Mouse (Mus musculus) inflammation-experienced regulatory T-cells, adult 6 months (primary cell): ENCODE data around the gene Glmp. TPM values are rescaled to one million over a fixed set of nuclear protein-coding genes. Genes with fewer than 3 reads are reported as not detected.
"Not testable (repeated sequence)": the region's sequence is repeated elsewhere in the genome, so short reads cannot be mapped to it uniquely, and the experiment has no call there.

Experiments
- ATAC-seq: one replicate; pipeline ENCODE4 v1.8.0; 2017
- polyA plus RNA-seq, 3 experiments: library from polyadenylated mRNA; unstranded; fragments of 100-300 nt; shearing (Covaris generic); gene quantifications; one replicate each; pipeline ENCODE4 v1.2.1; 2017

Gene Glmp
- polyA plus RNA-seq: 100 to 1,000 TPM; 335 to 443 (median 344) TPM

DNA sequence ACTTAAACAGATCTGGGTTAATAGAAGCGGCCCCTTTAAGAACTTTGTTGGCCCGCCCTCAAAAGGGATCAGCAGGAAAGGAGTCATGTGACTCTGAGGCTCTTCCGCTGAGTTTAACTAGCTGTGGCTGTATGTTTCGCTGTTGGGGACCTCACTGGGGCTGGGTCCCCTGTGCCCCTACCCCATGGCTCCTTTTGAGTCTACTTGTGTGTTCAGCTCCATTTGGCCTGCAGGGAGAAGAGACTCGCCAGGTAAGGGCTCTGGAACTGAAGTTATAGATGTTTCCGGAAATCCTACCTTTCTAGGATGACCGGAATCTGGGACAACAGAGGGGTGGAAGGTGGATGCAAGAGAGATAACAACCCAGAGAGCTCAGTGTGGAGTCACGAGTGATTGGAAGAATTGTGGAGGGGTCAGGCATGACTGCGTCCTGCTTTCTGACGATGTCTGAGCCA lies at the start of gene Glmp:
Glmp (plus strand) TSS at position 73 of the 455 bp plus-strand sequence.
- ATAC-seq: peak; percentile 98

GRCm38 (mm10) chr3:88276121-88276520 lies 48.7 kb upstream of the Glmp start:
- no peak for ATAC-seq

DNA sequence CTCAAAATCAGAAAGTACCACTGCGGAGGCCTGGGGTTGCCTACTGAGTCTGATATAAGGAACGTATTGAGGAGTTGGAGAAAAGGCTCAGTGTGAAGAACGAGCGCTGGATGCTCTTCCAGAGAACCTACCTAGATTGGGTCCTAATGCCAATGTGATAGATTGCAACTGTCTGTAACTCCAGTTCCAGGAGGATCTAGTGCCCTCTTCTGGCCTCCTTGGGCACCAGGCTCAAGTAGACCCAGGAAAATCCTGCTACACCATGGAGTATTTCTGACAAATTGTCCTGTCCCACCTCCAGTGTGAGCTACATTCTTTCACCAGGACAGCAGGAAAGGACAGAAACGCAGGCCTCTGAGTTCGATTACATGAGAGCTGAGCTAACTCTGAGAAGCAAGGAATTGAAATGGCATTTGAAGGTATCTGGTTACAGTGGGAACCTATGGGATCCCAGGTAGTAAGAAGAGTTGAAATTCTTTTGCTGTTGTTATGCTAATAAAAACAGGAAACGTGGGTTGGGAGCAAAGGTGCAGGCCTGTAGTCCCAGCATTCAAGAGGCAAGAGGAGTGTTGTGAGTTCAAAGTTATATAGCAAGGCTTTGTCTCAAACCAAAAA lies 48.2 kb upstream of the Glmp start:
- no peak for ATAC-seq

- no peak for ATAC-seq
Measured at GRCm38 (mm10) chr3:88280035-88280434, 44.8 kb upstream of the Glmp start.

- not testable (repeated sequence) for ATAC-seq
Measured at GRCm38 (mm10) chr3:88281141-88281916, 43.5 kb upstream of the Glmp start.

DNA sequence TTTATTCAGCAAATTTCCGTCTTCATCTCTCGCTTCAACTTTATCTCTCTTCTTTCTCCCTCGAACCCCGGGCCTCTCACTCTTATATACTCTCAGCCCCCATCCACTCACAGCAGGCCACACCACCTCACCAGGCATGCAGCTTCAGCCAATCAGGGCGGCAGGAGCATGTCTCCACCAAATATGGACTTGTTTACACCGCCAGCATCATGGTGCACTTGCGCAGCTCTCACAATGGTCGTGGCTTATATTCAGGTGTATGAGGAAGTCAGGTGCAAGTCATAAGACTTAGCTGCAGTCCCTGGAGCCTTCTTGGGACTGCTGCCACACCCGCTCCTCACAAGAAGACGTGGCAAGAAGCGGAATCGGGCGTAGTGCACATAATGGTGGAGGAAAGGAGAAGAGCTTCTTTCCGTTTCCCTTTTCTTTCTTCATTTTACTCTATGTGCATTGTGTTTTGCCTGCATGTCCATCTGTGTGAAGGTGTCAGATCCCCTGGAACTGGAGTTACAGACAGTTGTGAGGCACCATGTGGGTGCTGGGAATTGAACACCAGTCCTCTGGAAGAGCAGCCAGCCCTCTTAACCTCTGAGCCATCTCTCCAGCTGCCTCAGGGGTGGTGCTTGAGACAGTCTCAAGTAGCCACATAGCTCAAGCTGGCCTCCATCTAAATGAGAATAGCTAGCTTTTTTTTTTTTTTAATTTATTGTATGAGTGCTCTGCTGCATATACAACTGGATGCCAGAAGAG lies 39.8 kb upstream of the Glmp start:
- not testable (repeated sequence) for ATAC-seq

- ATAC-seq: not testable (repeated sequence)
Measured at GRCm38 (mm10) chr3:88285565-88285895, 39.3 kb upstream of the Glmp start.

GRCm38 (mm10) chr3:88287110-88287509 lies 37.7 kb upstream of the Glmp start, which contains the start of gene Gm38392:
TSS of gene Gm38392 (minus strand) at chr3:88287210.
- ATAC-seq: no peak

- not testable (repeated sequence) for ATAC-seq
Measured at GRCm38 (mm10) chr3:88288133-88288713, 36.6 kb upstream of the Glmp start.

DNA sequence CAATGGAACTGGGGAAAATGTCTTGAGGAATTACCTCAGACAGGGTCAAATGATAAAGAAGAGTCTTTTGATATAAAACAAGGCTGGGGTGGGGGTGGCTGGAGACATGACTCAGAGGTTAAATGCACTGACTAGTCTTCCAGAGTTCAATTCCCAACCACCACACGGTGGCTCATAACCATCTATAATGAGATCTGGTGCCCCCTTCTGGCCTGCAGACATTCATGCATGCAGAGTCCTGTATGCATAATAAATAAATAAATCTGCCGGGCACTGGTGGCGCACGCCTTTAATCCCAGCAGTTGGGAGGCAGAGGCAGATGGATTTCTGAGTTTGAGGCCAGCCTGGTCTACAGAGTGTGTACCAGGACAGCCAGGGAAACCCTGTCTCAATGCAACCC lies 32.9 kb upstream of the Glmp start:
- ATAC-seq: no peak

DNA sequence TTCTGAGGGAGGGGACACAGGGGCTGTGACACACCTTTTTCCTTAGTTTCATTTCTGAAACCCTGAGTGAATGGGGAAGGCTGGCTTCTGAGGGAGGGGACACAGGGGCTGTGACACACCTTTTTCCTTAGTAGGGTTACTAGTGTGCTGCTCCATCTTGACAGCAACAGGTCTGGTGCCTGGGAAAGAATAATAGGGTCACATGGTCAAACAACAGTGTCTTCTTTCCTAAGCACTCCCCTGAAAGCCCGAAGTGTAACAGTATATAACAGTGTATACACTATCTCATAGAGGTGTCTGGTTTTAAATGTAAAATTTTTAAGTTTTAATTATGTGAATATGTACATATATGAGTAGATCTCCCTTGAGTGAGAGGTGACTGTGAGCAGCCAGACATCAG lies 29.6 kb upstream of the Glmp start:
- ATAC-seq: not testable (repeated sequence)

DNA sequence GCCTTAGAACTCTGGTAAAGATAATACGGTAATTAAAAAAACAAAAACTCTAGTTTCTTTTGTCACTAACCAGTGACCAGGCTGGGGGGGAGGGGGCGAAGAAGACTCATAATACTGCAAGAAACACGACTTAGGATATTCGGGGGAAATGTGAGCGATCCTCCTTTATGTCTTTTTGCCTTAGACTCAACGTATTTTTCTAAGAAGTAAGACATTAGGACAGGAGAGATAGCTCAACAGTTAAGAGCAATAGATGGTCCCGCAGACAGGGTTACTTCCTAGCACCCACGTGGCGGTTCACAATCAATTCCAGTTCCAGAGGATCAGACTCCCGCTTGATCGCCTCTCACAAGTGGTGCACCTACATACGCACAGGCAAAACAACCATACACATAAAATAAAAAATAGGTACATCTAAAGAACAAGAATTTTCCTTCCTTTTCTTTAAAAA lies 28.7 kb upstream of the Glmp start:
- no peak for ATAC-seq

GRCm38 (mm10) chr3:88296561-88297318 lies 28.1 kb upstream of the Glmp start, which contains the start of the genes Tsacc and Cct3:
TSS of gene Tsacc (minus strand) at chr3:88296999.
TSS of gene Cct3 (plus strand) at chr3:88297116.
- peak; percentile 89 for ATAC-seq

DNA sequence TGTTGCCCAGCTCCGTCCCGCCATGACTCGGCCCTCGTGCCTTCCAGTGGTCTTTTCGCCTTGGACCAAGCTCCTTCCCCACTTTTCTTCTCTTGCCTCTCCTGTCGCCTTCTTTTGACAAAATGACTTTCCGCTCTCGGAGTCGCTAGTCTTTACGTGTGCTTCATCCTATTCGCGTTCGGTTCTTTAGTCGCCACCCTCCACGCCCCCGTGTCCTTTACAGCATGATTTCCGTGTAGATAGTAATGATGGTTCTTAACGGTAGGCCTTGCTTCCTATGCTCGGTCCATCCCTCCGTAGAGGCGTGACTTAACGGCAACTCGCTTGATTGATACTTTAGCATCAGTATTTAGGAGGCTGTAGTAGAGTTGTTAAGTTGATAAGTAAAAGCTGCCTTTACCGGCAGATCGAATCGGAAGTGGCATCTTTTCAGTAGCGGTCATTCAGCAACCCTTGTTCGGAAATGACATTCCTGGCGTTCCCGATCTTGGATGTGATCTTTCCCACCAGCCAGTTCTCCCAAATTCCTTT lies 27.4 kb upstream of the Glmp start:
- ATAC-seq: peak; percentile 25

DNA sequence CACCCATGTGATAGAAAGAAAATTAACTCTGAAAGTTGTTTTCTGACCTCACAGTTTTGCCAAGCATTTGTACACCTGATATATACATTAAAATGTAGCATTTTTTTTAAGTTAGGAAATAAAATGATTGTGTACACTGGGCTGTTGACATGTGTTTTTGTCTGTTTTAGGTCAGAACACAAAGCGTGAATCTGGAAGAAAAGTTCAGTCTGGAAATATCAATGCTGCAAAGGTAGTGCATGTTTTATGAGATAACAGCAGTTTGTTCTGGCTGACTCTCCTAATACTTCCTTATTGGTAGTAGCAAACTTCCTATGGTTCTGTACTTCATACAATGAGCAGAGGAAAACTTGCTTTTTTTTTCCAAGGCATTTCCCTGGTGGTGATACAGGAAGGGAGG lies 25.7 kb upstream of the Glmp start:
- no peak for ATAC-seq

DNA sequence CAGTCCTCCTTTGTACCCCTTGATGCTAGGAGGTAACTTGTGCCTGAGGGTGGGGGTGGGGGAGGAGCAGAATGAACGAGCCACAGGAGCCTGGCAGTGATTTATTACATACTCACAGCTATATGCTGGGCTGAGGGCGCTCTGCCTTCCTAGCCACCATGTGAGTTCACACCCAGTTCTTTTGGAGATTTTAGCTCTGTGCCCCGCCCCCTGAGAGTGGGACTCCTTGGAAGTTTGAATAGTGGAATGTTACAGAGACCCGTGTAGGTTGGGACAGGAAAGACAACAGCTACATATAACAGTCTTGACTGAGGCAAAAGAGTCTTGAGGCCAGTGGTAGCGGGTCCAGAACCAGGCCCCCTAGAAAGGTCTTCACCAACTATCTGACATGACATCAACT lies 4.1 kb downstream of the Glmp start:
- ATAC-seq: no peak

- ATAC-seq: no peak
Measured at GRCm38 (mm10) chr3:88331282-88331681, 6.5 kb downstream of the Glmp start.

DNA sequence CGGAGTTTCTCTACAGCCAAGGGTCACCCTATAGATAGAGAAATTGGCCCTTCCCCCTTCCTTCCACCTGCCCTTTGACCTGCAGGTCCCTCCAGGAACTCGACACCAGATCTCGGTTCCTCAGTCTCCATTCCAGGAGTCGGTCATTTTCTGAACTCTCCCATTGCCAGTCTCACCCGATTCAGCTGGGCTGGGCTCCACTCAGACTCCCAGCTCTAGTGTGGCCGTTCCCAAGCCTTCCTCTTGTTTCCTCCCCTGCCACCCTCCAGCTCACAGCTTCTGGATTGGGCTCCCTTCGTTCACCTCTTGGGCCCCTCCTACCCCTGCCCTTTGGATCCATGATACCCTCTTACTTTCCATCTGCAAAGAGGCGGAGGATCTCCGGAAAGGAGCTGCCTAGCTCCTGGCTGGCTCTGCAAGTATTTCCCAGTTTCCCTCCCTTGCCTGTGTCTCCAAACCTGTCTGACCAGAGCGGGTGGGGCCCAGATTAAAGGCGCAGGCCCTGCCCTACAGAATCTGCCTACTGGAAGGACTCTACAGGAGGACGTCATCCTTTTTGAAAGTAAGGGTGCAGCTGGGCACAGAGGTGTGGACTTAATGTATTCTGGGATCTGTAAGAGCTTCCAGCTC lies 9.3 kb downstream of the Glmp start:
- ATAC-seq: no peak

- no peak for ATAC-seq
Measured at GRCm38 (mm10) chr3:88334902-88335435, 10.1 kb downstream of the Glmp start.

DNA sequence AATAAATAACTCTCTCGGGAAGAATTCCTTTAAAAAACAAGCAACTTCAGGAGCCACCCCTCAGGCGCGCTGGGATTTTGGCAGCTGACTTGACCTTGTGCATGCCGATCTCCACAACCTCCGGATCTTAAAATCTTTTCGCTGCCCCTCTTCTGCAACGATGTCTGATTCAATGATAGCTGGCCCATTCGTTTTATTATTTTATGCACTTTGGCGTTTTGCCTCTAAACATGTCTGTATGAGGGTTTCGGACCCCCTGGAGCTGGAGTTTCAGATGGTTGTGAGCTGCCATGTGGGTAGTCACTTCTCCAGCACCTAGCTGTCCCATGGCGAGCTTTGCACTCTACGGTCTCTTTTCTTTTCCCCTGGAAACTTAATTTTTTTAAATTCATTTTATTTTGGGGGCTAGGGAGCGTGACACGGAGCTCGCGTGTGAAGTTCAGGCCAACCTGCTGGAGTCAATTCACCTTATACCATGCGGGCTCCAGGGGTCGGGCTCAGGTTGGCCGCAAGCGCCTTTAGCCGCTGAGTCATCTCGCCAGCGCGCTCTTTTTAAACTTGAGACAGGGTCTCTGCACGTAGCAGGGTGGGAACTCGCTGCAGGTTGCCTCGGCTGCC lies 10.7 kb downstream of the Glmp start:
- peak; percentile 9 for ATAC-seq
